Mouse (Mus musculus): ENCODE data around the gene Olfr76. TPM values are rescaled to one million over a fixed set of nuclear protein-coding genes. Genes with fewer than 3 reads are reported as not detected.

Olfr76 gene
- not detected for polyA plus RNA-seq (2014; fragmentation: Illumina TruSeq; extraction: RNeasy Lipid Tissue Mini Kit (QIAGEN cat#74804); ENCODE audit: low read depth, low replicate concordance)

DNA sequence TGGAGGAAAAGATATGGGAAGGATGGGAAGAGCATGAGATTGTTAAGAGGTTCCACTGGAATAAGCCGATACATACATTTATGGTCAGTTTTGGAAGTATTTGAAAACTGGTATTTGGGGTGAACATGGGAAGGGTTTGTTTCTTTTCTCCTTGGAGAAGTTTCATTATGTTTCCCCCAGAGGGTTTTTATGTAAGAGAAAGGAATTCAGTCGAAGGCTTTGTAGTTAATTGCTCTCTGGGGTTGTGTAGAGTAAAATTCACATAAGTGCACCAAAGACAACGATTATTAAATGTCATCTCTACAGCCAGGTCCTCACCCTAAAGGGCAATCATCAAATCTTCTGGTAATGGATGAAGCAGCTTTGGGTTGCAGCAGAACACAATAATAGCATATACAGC, at the start of gene Olfr76:
Olfr76 (minus strand) TSS at position 101 of the 400 bp plus-strand sequence.

DNA sequence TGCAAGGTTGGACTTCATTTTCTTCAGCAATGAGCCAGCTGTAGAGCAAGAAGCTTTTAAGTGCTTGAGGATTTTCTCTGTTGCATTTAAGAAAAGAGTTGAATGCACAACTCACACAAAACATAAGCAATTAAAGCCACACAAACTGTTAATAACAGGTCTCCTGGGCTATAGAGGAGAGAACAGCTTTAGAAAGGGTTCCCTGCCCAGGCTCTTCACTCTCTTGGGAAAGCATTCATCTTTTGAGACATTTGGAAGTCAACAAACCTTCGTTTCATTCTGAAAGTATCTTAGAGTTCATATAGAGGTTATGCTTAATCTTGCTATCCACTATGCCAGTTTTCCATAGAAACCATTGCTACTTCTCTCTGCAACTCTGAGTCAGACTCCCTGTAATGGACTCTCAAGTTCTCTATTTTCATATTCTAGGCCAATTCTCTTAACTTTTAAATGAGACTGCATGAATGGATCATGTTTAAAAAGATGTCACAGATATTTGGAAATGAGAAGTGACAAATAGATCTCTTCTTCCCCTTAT, 47.1 kb upstream of the Olfr76 start, which contains the start of gene Olfr1555-ps1:
Olfr1555-ps1 (minus strand) TSS at position 51 of the 538 bp plus-strand sequence.

DNA sequence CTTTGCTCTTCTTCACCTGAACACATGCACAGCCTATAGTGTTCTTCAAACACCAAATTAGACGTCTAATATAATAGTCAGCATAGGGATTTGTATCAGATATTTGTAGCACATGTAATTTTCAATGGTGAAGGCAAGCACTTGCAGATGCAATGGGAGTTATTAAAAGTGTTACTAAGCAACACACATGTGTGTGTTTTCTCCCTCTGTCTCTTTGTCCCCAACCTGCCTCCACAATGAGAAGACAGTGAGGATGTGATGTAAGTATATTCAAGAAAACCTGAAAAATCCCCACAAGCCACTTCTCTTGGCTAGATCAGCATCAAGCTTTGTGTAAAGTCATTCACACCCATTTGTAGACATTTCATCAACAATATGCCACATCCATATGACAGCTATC, 7.2 kb downstream of the Olfr76 start, which contains the start of gene Olfr1428:
Olfr1428 (minus strand) TSS at position 101 of the 400 bp plus-strand sequence.

DNA sequence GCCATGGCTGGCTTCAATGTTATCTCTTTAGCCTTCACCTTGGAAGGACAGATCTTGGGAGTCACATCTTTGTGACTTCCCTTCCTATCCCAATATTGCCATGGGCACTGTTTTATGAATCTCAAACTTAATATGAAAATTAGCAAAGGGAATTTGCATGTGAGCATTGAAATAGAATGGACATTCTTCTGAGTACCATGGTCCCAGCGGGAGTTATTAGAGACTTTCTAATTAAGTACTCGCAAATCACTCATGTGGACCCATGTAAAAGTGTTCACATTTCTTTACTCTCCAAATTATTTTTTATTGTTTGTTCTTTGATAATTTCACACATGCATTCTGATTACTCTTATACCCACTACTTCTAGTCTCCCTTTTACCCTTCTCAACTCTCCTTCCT, 19.8 kb downstream of the Olfr76 start, which contains the start of gene Olfr1427:
Olfr1427 (minus strand) TSS at position 101 of the 400 bp plus-strand sequence.

DNA sequence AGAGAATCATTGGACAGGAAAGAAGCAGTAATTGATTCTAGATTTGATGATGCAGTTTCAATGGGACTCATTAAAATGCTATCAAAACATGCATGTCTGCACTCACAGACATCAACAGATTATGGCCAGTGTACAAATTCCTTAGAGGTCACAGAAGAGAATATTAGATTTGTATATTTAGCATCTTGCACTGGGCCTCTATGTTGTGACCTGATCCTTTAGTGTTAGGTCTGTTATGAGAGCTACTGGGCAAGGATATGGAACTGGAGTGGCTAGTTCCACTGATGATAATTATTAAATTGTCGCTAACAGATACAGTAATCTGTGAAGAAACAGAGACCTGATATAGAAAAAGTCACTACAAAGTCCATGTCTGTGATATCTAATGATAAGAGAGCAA, 31.1 kb downstream of the Olfr76 start, which contains the start of gene Olfr1426:
Olfr1426 (minus strand) TSS at position 101 of the 400 bp plus-strand sequence.

DNA sequence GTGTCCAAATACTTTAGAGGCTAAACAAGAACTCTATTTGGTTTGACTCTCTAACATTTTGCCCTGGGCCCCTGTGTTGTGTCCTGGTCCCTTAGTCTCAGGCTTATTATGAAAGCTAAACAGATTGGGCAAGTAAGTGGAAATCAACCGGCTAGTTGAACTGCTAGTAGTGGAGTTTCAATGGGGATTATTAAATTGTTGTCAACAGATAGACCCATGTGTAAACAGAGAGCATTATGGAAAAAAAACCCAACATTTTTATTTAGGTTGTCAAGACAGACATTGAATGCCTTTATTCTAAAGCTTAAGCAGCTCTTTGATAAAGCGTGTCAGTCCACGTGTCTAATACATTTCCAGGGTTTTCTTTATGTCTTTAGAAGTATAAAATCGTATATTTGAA, 45.4 kb downstream of the Olfr76 start, which contains the start of gene Olfr1425:
Olfr1425 (minus strand) TSS at position 101 of the 400 bp plus-strand sequence.

Other genes starting within 250 kb of the Olfr76 start
- gene Olfr1419, start 248.1 kb downstream of the Olfr76 start, polyA plus RNA-seq (2014; fragmentation: Illumina TruSeq; extraction: RNeasy Lipid Tissue Mini Kit (QIAGEN cat#74804); ENCODE audit: low read depth, low replicate concordance) = not detected
- gene Olfr1420, start 236.6 kb downstream of the Olfr76 start, polyA plus RNA-seq (2014; fragmentation: Illumina TruSeq; extraction: RNeasy Lipid Tissue Mini Kit (QIAGEN cat#74804); ENCODE audit: low read depth, low replicate concordance) = not detected
- 16.1 TPM for gene Patl1, start 210.8 kb downstream of the Olfr76 start, polyA plus RNA-seq (2014; fragmentation: Illumina TruSeq; extraction: RNeasy Lipid Tissue Mini Kit (QIAGEN cat#74804); ENCODE audit: low read depth, low replicate concordance)
- 19.4 TPM for gene Osbp, start 157.3 kb downstream of the Olfr76 start, polyA plus RNA-seq (2014; fragmentation: Illumina TruSeq; extraction: RNeasy Lipid Tissue Mini Kit (QIAGEN cat#74804); ENCODE audit: low read depth, low replicate concordance)
- not detected for gene Olfr1423, start 81.9 kb downstream of the Olfr76 start, polyA plus RNA-seq (2014; fragmentation: Illumina TruSeq; extraction: RNeasy Lipid Tissue Mini Kit (QIAGEN cat#74804); ENCODE audit: low read depth, low replicate concordance)
- not detected for gene Olfr1424, start 60.5 kb downstream of the Olfr76 start, polyA plus RNA-seq (2014; fragmentation: Illumina TruSeq; extraction: RNeasy Lipid Tissue Mini Kit (QIAGEN cat#74804); ENCODE audit: low read depth, low replicate concordance)
- not detected for gene Olfr1425, start 45.5 kb downstream of the Olfr76 start, polyA plus RNA-seq (2014; fragmentation: Illumina TruSeq; extraction: RNeasy Lipid Tissue Mini Kit (QIAGEN cat#74804); ENCODE audit: low read depth, low replicate concordance)
- gene Olfr1426, start 31.2 kb downstream of the Olfr76 start, polyA plus RNA-seq (2014; fragmentation: Illumina TruSeq; extraction: RNeasy Lipid Tissue Mini Kit (QIAGEN cat#74804); ENCODE audit: low read depth, low replicate concordance) = not detected
- not detected for gene Olfr1427, start 19.9 kb downstream of the Olfr76 start, polyA plus RNA-seq (2014; fragmentation: Illumina TruSeq; extraction: RNeasy Lipid Tissue Mini Kit (QIAGEN cat#74804); ENCODE audit: low read depth, low replicate concordance)
- not detected for gene Olfr1428, start 7.3 kb downstream of the Olfr76 start, polyA plus RNA-seq (2014; fragmentation: Illumina TruSeq; extraction: RNeasy Lipid Tissue Mini Kit (QIAGEN cat#74804); ENCODE audit: low read depth, low replicate concordance)
- not detected for gene Olfr1555-ps1, start 46.9 kb upstream of the Olfr76 start, polyA plus RNA-seq (2014; fragmentation: Illumina TruSeq; extraction: RNeasy Lipid Tissue Mini Kit (QIAGEN cat#74804); ENCODE audit: low read depth, low replicate concordance)
- not detected for gene Olfr1431, start 77.4 kb upstream of the Olfr76 start, polyA plus RNA-seq (2014; fragmentation: Illumina TruSeq; extraction: RNeasy Lipid Tissue Mini Kit (QIAGEN cat#74804); ENCODE audit: low read depth, low replicate concordance)
- not detected for gene Olfr1432, start 109.4 kb upstream of the Olfr76 start, polyA plus RNA-seq (2014; fragmentation: Illumina TruSeq; extraction: RNeasy Lipid Tissue Mini Kit (QIAGEN cat#74804); ENCODE audit: low read depth, low replicate concordance)
- not detected for gene Olfr262, start 118.5 kb upstream of the Olfr76 start, polyA plus RNA-seq (2014; fragmentation: Illumina TruSeq; extraction: RNeasy Lipid Tissue Mini Kit (QIAGEN cat#74804); ENCODE audit: low read depth, low replicate concordance)
- not detected for gene Olfr235, start 137.8 kb upstream of the Olfr76 start, polyA plus RNA-seq (2014; fragmentation: Illumina TruSeq; extraction: RNeasy Lipid Tissue Mini Kit (QIAGEN cat#74804); ENCODE audit: low read depth, low replicate concordance)
- not detected for gene Olfr1434, start 156.7 kb upstream of the Olfr76 start, polyA plus RNA-seq (2014; fragmentation: Illumina TruSeq; extraction: RNeasy Lipid Tissue Mini Kit (QIAGEN cat#74804); ENCODE audit: low read depth, low replicate concordance)
- gene Olfr1436, start 175.9 kb upstream of the Olfr76 start, polyA plus RNA-seq (2014; fragmentation: Illumina TruSeq; extraction: RNeasy Lipid Tissue Mini Kit (QIAGEN cat#74804); ENCODE audit: low read depth, low replicate concordance) = not detected
- not detected for gene Olfr1437, start 201.9 kb upstream of the Olfr76 start, polyA plus RNA-seq (2014; fragmentation: Illumina TruSeq; extraction: RNeasy Lipid Tissue Mini Kit (QIAGEN cat#74804); ENCODE audit: low read depth, low replicate concordance)
- gene Olfr1438-ps1, start 212.7 kb upstream of the Olfr76 start, polyA plus RNA-seq (2014; fragmentation: Illumina TruSeq; extraction: RNeasy Lipid Tissue Mini Kit (QIAGEN cat#74804); ENCODE audit: low read depth, low replicate concordance) = not detected

All from liver, adult 10 weeks (tissue).